Mouse (Mus musculus): ENCODE measurements around the gene Ddx43. TPM values are rescaled to one million over a fixed set of nuclear protein-coding genes. Genes with fewer than 3 reads are reported as not detected.
A peak's percentile ranks its signal among the peaks of the same experiment; 100 is the strongest.

The Ddx43 gene
- polyA plus RNA-seq, 1 experiment from 2014 or later = 0.24 TPM

- Histone ChIP-seq H3K9me3 (replicated peaks) (no peaks in the 10 kb centered on the region), H3K36me3 (no peaks in the 10 kb centered on the region), H3K4me3 (no peak overlapping the region), H3K27ac (ENCODE audit: poor library complexity, severe bottlenecking) (no peak overlapping the region), H3K4me2 (no peak overlapping the region), H3K4me1 (replicated peaks) (peaks cover 10% of the 10 kb centered on the region), H3K9ac (no peak overlapping the region), H3K27me3 (replicated peaks) (no peaks in the 10 kb centered on the region)
- ATAC-seq (ENCODE audit: insufficient number of reproducible peaks, low FRiP score) = no peak
- 71% methylated on average over 1 of the region's 1 CpGs for WGBS
Measured at GRCm38 (mm10) chr9:78374885-78375389, 20.6 kb upstream of the Ddx43 start.

GRCm38 (mm10) chr9:78375486-78375885, 20.1 kb upstream of the Ddx43 start:
- no peak overlapping the region for H3K9ac ChIP-seq
- no peak overlapping the region for H3K27ac ChIP-seq (ENCODE audit: poor library complexity, severe bottlenecking)
- peaks cover 10% of the 10 kb centered on the region for H3K4me1 ChIP-seq (replicated peaks)
- H3K36me3 ChIP-seq = no peaks in the 10 kb centered on the region
- H3K4me2 ChIP-seq = no peak overlapping the region
- ATAC-seq (ENCODE audit: insufficient number of reproducible peaks, low FRiP score) = no peak
- H3K9me3 ChIP-seq (replicated peaks) = no peaks in the 10 kb centered on the region
- H3K4me3 ChIP-seq = no peak overlapping the region
- WGBS = 69% methylated on average over 4 of the region's 4 CpGs
- no peaks in the 10 kb centered on the region for H3K27me3 ChIP-seq (replicated peaks)

- Histone ChIP-seq H3K27me3 (replicated peaks) (no peaks in the 10 kb centered on the region), H3K4me1 (replicated peaks) (peaks cover 10% of the 10 kb centered on the region), H3K36me3 (no peaks in the 10 kb centered on the region), H3K9ac (no peak overlapping the region), H3K4me2 (peak overlapping the region; percentile 85), H3K9me3 (replicated peaks) (no peaks in the 10 kb centered on the region), H3K4me3 (peak overlapping the region; percentile 44; the same call in 1 of the 2 replicates), H3K27ac (ENCODE audit: poor library complexity, severe bottlenecking) (no peak overlapping the region)
- no peak for ATAC-seq (ENCODE audit: insufficient number of reproducible peaks, low FRiP score)
- WGBS = 41% methylated on average over 8 of the region's 8 CpGs
Measured at GRCm38 (mm10) chr9:78377546-78377945, 18.0 kb upstream of the Ddx43 start.

- Histone ChIP-seq H3K36me3 (no peaks in the 10 kb centered on the region), H3K9me3 (replicated peaks) (no peaks in the 10 kb centered on the region), H3K4me3 (peak within 1 kb of the TSS; percentile 44), H3K27me3 (replicated peaks) (no peaks in the 10 kb centered on the region), H3K4me2 (peak within 1 kb of the TSS; percentile 85), H3K4me1 (replicated peaks) (peaks cover 10% of the 10 kb centered on the region), H3K27ac (ENCODE audit: poor library complexity, severe bottlenecking) (no peak within 1 kb of the TSS), H3K9ac (peak within 1 kb of the TSS; percentile 64; the same call in 1 of the 2 replicates)
- 5% methylated on average over 20 of the region's 23 CpGs for WGBS
- peak; percentile 71 for ATAC-seq (ENCODE audit: insufficient number of reproducible peaks, low FRiP score)
Measured at GRCm38 (mm10) chr9:78378113-78378785, 17.3 kb upstream of the Ddx43 start, which contains the start of gene Ooep. Ooep (minus strand) TSS chr9:78378725.

- H3K9ac ChIP-seq = no peak overlapping the region
Measured at GRCm38 (mm10) chr9:78385893-78386292, 9.7 kb upstream of the Ddx43 start.

GRCm38 (mm10) chr9:78386947-78387346, 8.6 kb upstream of the Ddx43 start:
- Histone ChIP-seq H3K27ac (ENCODE audit: poor library complexity, severe bottlenecking) (no peak overlapping the region), H3K9me3 (replicated peaks) (no peaks in the 10 kb centered on the region), H3K27me3 (replicated peaks) (peaks cover 15% of the 10 kb centered on the region), H3K9ac (no peak overlapping the region), H3K4me1 (replicated peaks) (no peaks in the 10 kb centered on the region), H3K36me3 (no peaks in the 10 kb centered on the region), H3K4me2 (no peak overlapping the region), H3K4me3 (no peak overlapping the region)
- no peak for ATAC-seq (ENCODE audit: insufficient number of reproducible peaks, low FRiP score)
- WGBS = 78% methylated on average over 7 of the region's 7 CpGs

More at GRCm38 (mm10) chr9:78385893-78386292, 9.7 kb upstream of the Ddx43 start:
- peaks cover 5% of the 10 kb centered on the region for H3K27me3 ChIP-seq (replicated peaks)
- H3K27ac ChIP-seq (ENCODE audit: poor library complexity, severe bottlenecking) = no peak overlapping the region
- H3K4me3 ChIP-seq = no peak overlapping the region
- no peaks in the 10 kb centered on the region for H3K9me3 ChIP-seq (replicated peaks)
- no peak for ATAC-seq (ENCODE audit: insufficient number of reproducible peaks, low FRiP score)
- no peaks in the 10 kb centered on the region for H3K36me3 ChIP-seq
- H3K4me1 ChIP-seq (replicated peaks) = no peaks in the 10 kb centered on the region
- no peak overlapping the region for H3K4me2 ChIP-seq
- WGBS = 56% methylated on average over 3 of the region's 3 CpGs

- no peak overlapping the region for H3K4me2 ChIP-seq
- ATAC-seq (ENCODE audit: insufficient number of reproducible peaks, low FRiP score) = no peak
- H3K9ac ChIP-seq = no peak overlapping the region
- 32% methylated on average over 5 of the region's 5 CpGs for WGBS
- peaks cover 46% of the 10 kb centered on the region for H3K27me3 ChIP-seq (replicated peaks)
- no peaks in the 10 kb centered on the region for H3K9me3 ChIP-seq (replicated peaks)
- no peaks in the 10 kb centered on the region for H3K4me1 ChIP-seq (replicated peaks)
- no peak overlapping the region for H3K4me3 ChIP-seq
- no peak overlapping the region for H3K27ac ChIP-seq (ENCODE audit: poor library complexity, severe bottlenecking)
- no peaks in the 10 kb centered on the region for H3K36me3 ChIP-seq
Measured at GRCm38 (mm10) chr9:78389981-78390380, 5.6 kb upstream of the Ddx43 start.

- WGBS = 78% methylated on average over 10 of the region's 10 CpGs
Measured at GRCm38 (mm10) chr9:78393741-78394140, 1.8 kb upstream of the Ddx43 start.

GRCm38 (mm10) chr9:78394602-78395001, 975 bp upstream of the Ddx43 start:
- ATAC-seq (ENCODE audit: insufficient number of reproducible peaks, low FRiP score) = no peak
- no peak overlapping the region for H3K4me2 ChIP-seq
- no peak overlapping the region for H3K9ac ChIP-seq
- no peaks in the 10 kb centered on the region for H3K36me3 ChIP-seq
- no peaks in the 10 kb centered on the region for H3K9me3 ChIP-seq (replicated peaks)
- H3K4me1 ChIP-seq (replicated peaks) = peaks cover 4% of the 10 kb centered on the region
- no peak overlapping the region for H3K27ac ChIP-seq (ENCODE audit: poor library complexity, severe bottlenecking)
- WGBS = 60% methylated on average over 7 of the region's 7 CpGs
- H3K4me3 ChIP-seq = no peak overlapping the region
- H3K27me3 ChIP-seq (replicated peaks) = peaks cover 80% of the 10 kb centered on the region

More at GRCm38 (mm10) chr9:78393741-78394140, 1.8 kb upstream of the Ddx43 start:
- Histone ChIP-seq H3K4me1 (replicated peaks) (peaks cover 4% of the 10 kb centered on the region), H3K9ac (no peak overlapping the region), H3K27me3 (replicated peaks) (peaks cover 72% of the 10 kb centered on the region), H3K27ac (ENCODE audit: poor library complexity, severe bottlenecking) (no peak overlapping the region), H3K36me3 (no peaks in the 10 kb centered on the region), H3K4me3 (no peak overlapping the region), H3K9me3 (replicated peaks) (no peaks in the 10 kb centered on the region), H3K4me2 (no peak overlapping the region)
- no peak for ATAC-seq (ENCODE audit: insufficient number of reproducible peaks, low FRiP score)

- Histone ChIP-seq H3K36me3 (no peaks in the 10 kb centered on the region), H3K4me2 (peak overlapping the region; percentile 73), H3K27ac (ENCODE audit: poor library complexity, severe bottlenecking) (no peak overlapping the region), H3K9me3 (replicated peaks) (no peaks in the 10 kb centered on the region), H3K4me1 (replicated peaks) (peaks cover 4% of the 10 kb centered on the region), H3K9ac (no peak overlapping the region), H3K4me3 (peak overlapping the region; percentile 49), H3K27me3 (replicated peaks) (peaks cover 81% of the 10 kb centered on the region)
- ATAC-seq (ENCODE audit: insufficient number of reproducible peaks, low FRiP score) = no peak; the same call in 1 of the 2 replicates
- 27% methylated on average over 11 of the region's 11 CpGs for WGBS
Measured at GRCm38 (mm10) chr9:78395244-78395629, 340 bp upstream of the Ddx43 start.

- 49% methylated on average over 9 of the region's 9 CpGs for WGBS
- no peak overlapping the region; the same call in 1 of the 2 replicates for H3K4me3 ChIP-seq
Measured at GRCm38 (mm10) chr9:78396517-78396916, 940 bp downstream of the Ddx43 start.

More at GRCm38 (mm10) chr9:78396517-78396916, 940 bp downstream of the Ddx43 start:
- Histone ChIP-seq H3K9me3 (replicated peaks) (no peaks in the 10 kb centered on the region), H3K27ac (ENCODE audit: poor library complexity, severe bottlenecking) (no peak overlapping the region), H3K9ac (no peak overlapping the region), H3K36me3 (no peaks in the 10 kb centered on the region), H3K4me2 (peak overlapping the region; percentile 73), H3K4me1 (replicated peaks) (peaks cover 4% of the 10 kb centered on the region), H3K27me3 (replicated peaks) (peaks cover 73% of the 10 kb centered on the region)
- no peak for ATAC-seq (ENCODE audit: insufficient number of reproducible peaks, low FRiP score)

All from heart, embryonic 12.5 days (tissue).